Mouse (Mus musculus) urinary bladder, postnatal 25 days (tissue): ENCODE results near the gene Slc43a1.
"Not testable (repeated sequence)": the region's sequence is repeated elsewhere in the genome, so short reads cannot be mapped to it uniquely, and the experiment has no call there.

ENCODE experiments used
- DNase-seq: peaks from one replicate; pipeline ENCODE4 v3.0.0; 2022; ENCODE audit warnings: low spot score

The Slc43a1 gene

GRCm38 (mm10) chr2:84896686-84897085, 58.0 kb downstream of the Slc43a1 start:
- not testable (repeated sequence) for DNase-seq

- DNase-seq, result no peak
These were observed 74.1 kb downstream of the Slc43a1 start for GRCm38 (mm10) chr2:84912722-84913121.
